Mouse (Mus musculus): ENCODE measurements around the gene Crybg1. TPM values are rescaled to one million over a fixed set of nuclear protein-coding genes. Genes with fewer than 3 reads are reported as not detected.
A peak's percentile ranks its signal among the peaks of the same experiment; 100 is the strongest.

Crybg1 gene
- polyA plus RNA-seq (2016; fragmentation: Nextera tagmentation; extraction: Ambion mirVana): 0.21 and 0.22 TPM in 2 replicates

DNA sequence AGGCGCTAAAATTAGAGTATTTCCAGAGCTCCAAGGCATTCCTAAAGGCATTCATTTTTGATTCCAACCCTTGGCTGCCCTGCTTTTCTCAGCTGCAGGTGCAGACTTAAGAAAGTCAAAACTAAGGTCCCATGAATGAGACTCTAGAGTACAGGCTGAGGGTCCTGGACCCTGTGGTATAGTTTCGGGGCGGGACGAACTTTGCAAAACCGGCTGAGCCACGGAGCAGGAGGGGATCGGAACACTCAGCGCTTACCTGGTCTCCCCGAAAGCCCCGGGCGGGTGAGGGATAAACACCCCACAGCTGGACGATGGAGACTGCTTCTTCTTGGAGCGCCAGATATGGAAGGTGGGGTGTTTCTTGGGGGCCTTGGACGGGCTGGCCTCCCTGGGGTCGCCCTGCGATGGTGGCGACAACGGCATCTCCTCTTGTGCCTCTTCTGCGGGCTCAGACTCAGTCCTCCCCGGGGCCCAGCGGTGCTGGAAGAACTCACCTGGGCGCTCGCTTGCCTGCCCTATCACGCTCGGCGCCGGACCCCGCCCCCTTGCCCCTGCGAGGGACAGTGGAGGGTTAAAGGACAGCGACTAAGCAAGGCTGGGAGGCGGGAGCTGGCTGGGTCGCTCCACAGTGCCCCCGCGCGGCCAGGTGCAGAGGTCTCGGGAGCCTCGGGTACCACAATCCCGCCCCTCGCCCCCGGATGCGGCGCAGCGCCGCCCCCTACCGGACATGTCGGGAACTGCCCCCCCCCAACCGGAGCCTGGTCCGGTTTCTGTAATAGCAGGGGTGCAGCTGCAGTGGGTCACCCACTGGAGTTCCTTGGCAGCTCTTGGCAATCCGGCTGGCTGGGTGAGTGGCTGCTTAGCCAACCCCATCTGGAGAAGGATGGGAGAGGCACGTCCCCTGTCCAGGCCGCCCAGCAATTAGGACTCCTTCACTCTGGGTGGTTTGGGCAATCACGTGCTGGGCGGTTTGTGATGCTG lies at the start of gene Crybg1:
Gene Crybg1 (minus strand): TSS at position 517 of the 981 bp plus-strand sequence.
- peaks cover 11% of the 10 kb centered on the region for H3K4me1 ChIP-seq (replicated peaks)
- H3K4me3 ChIP-seq: peak within 1 kb of the TSS; percentile 53
- DNase-seq (ENCODE audit: low spot score): peak; percentile 76
- H3K27me3 ChIP-seq (ENCODE audit: insufficient read depth, poor library complexity, severe bottlenecking): peaks cover 24% of the 10 kb centered on the region
- no peaks in the 10 kb centered on the region for H3K9me3 ChIP-seq
- H3K27ac ChIP-seq: no peak within 1 kb of the TSS
- no peaks in the 10 kb centered on the region for H3K36me3 ChIP-seq
- WGBS: 4% methylated on average over 53 of the region's 53 CpGs

DNA sequence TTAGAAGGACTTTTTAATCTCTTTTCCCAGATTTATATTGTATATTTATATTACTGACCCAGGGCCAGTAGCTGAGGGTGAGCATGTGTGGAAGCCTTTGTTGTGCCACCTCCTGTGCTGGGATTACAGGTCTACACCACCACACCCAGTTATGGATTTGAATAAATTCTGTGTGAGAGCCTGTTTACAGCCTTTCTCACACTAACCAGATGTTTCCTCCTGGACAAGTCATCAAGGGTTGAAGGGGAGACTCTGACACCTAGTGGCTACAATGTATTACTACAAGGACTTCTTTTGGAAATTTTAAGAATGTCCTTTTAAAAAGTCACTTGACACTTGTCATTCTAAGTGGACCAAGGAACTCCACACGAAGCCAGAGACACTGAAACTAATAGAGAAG lies 28.7 kb upstream of the Crybg1 start:
- WGBS: 0% methylated on average over 1 of the region's 1 CpGs
- Histone ChIP-seq H3K27me3 (ENCODE audit: insufficient read depth, poor library complexity, severe bottlenecking) (no peaks in the 10 kb centered on the region), H3K4me3 (no peak overlapping the region), H3K27ac (no peak overlapping the region), H3K4me1 (replicated peaks) (no peaks in the 10 kb centered on the region), H3K36me3 (no peaks in the 10 kb centered on the region), H3K9me3 (no peaks in the 10 kb centered on the region)
- no peak for DNase-seq (ENCODE audit: low spot score)

DNA sequence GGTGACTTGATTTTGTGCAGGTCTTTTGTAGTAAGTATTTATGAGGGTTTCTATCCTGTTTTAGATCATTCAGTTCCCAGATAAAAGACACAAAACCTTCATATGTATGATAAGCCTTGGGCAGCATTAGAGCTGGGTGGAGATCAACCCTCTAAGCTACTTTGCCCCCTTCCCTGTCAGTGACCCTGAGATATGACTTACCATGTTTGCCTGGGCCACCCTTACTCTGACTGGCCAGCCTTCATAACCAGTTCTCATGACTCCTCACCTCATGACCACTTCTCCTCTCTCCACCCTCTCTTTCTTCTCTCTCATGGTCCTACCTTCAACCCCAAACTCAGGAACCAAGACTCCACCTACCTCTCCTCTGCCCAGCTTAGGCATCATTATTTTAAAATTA lies 27.9 kb upstream of the Crybg1 start:
- Histone ChIP-seq H3K36me3 (no peaks in the 10 kb centered on the region), H3K27ac (no peak overlapping the region), H3K9me3 (no peaks in the 10 kb centered on the region), H3K4me3 (no peak overlapping the region), H3K4me1 (replicated peaks) (no peaks in the 10 kb centered on the region), H3K27me3 (ENCODE audit: insufficient read depth, poor library complexity, severe bottlenecking) (no peaks in the 10 kb centered on the region)
- no peak for DNase-seq (ENCODE audit: low spot score)

DNA sequence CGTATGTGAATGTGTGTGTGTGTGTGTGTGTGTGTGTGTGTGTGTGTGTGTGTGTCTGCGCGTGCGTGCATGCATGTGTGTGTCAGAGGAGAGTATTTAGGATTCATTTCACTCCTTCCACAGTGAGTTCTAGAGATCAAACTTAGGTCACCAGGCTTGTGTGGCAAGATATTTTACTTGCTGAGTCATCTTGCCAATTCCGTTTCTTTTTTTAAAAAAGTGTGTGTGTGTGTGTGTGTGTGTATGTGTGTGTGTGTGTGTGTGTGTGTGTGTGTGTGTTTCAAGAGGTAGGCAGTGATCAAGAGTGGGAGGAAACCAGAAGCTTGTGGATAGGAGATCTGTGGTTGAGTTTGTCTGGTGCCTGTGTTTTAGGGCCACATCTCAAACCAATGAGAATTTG lies 27.5 kb upstream of the Crybg1 start:
- Histone ChIP-seq H3K27ac (no peak overlapping the region), H3K9me3 (no peaks in the 10 kb centered on the region), H3K4me1 (replicated peaks) (no peaks in the 10 kb centered on the region), H3K27me3 (ENCODE audit: insufficient read depth, poor library complexity, severe bottlenecking) (no peaks in the 10 kb centered on the region), H3K4me3 (no peak overlapping the region), H3K36me3 (no peaks in the 10 kb centered on the region)
- DNase-seq (ENCODE audit: low spot score): no peak
- 92% methylated on average over 5 of the region's 5 CpGs for WGBS

DNA sequence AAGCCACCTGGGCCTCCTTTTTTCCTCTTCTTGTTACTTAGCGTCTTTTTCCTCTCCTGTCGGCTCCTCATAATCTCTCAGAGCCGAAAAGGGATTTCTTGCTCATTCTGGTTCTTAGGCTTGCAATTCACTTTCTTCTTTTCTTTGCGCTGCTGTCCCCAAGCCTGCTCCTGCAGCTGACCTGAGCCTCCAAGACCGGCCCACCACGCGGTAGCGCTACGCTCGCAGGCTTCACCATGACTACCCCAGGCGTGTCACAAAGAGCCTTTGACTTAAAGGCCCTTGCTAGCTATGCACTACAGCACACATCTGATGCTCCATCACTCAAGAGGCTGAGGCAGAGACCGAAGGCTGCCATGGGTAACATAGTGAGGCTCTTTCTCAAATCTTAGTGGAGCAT lies 21.5 kb upstream of the Crybg1 start:
- H3K27ac ChIP-seq: no peak overlapping the region
- H3K27me3 ChIP-seq (ENCODE audit: insufficient read depth, poor library complexity, severe bottlenecking): no peaks in the 10 kb centered on the region
- no peaks in the 10 kb centered on the region for H3K9me3 ChIP-seq
- no peaks in the 10 kb centered on the region for H3K36me3 ChIP-seq
- H3K4me3 ChIP-seq: no peak overlapping the region
- H3K4me1 ChIP-seq (replicated peaks): no peaks in the 10 kb centered on the region
- 83% methylated on average over 12 of the region's 12 CpGs for WGBS
- DNase-seq (ENCODE audit: low spot score): no peak

DNA sequence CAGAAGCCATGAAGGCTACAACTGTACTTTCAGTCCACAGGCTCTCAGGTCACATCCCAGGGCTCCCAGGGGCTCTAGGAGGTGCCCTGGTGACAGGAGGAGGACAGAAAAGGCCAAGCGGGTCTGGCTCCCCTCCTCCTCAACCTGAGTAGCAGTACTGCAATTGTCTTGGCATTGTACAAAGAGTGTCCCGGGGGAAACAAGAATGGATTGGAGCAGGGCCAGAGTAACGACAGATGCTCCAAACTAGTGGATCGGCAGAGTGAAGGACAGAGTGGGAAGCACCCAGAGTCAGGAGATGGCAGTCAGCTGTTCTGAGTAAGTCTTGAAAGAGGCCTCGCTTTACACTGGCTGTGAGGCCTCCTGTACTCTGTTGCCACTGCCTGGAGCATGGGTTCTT lies 18.4 kb upstream of the Crybg1 start:
- DNase-seq (ENCODE audit: low spot score): no peak
- no peak overlapping the region for H3K4me3 ChIP-seq

DNA sequence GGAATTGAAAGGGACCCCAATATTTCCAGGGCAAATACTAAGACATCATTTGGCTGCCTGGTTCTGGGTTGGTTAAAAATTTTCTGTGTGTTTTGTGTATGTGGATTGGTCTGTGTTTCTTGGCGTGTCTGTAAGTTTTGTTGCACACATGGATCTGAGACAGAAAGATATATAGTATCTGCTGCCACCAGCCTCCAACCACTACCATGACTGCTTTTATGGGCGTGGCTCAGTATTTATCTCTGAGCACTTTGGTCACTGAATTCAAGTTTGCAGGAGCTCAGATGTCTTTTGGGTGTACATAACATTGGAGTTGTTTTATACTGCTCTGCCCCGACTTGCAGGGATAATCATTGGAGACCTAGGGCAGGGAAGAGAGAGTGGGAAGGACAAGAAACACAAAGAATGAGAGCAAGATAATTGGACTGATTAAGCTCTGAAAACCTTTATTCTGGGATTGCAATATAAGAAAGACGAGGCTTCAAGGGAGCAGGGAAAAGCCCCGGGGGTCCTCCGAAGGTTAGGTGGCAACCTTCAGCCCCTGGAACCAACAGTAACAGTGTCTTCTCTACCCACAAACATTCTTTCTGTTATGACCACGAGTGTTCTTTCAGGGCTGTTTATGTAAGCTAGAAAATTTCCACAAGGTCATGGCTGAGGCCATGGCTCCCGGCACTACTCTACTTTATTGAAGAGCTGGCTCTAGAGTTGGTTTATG lies 15.8 kb upstream of the Crybg1 start:
- 84% methylated on average over 8 of the region's 8 CpGs for WGBS
- no peaks in the 10 kb centered on the region for H3K9me3 ChIP-seq
- no peak overlapping the region for H3K27ac ChIP-seq
- no peak overlapping the region for H3K4me3 ChIP-seq
- no peak for DNase-seq (ENCODE audit: low spot score)
- no peaks in the 10 kb centered on the region for H3K36me3 ChIP-seq
- H3K4me1 ChIP-seq (replicated peaks): no peaks in the 10 kb centered on the region
- no peaks in the 10 kb centered on the region for H3K27me3 ChIP-seq (ENCODE audit: insufficient read depth, poor library complexity, severe bottlenecking)

More for the DNA sequence above, 18.4 kb upstream of the Crybg1 start:
- no peak overlapping the region for H3K27ac ChIP-seq
- H3K27me3 ChIP-seq (ENCODE audit: insufficient read depth, poor library complexity, severe bottlenecking): no peaks in the 10 kb centered on the region
- no peaks in the 10 kb centered on the region for H3K36me3 ChIP-seq
- H3K4me1 ChIP-seq (replicated peaks): no peaks in the 10 kb centered on the region
- WGBS: 76% methylated on average over 5 of the region's 5 CpGs
- no peaks in the 10 kb centered on the region for H3K9me3 ChIP-seq

DNA sequence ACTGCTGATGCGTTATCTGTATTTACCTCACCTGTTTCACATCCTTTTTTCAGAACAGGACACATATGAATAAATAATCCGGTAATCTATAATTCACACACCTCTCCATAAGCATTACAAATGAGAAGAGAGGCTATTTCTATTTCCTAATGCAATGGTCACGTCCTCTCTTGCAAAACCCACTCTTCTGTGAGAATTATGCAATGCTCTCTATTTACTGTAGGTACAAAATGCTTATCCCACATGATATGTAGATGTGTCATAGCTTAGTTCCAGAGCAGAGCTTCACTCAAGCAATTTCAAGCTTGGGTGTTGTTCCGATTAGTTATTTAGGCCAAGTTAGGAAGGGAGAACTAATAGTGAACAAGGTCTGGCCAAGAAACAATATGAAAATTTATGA lies 14.4 kb upstream of the Crybg1 start:
- H3K9me3 ChIP-seq: no peaks in the 10 kb centered on the region
- no peak overlapping the region for H3K4me3 ChIP-seq
- no peak overlapping the region for H3K27ac ChIP-seq
- no peak for DNase-seq (ENCODE audit: low spot score)
- WGBS: 86% methylated on average over 4 of the region's 4 CpGs
- H3K36me3 ChIP-seq: no peaks in the 10 kb centered on the region
- no peaks in the 10 kb centered on the region for H3K27me3 ChIP-seq (ENCODE audit: insufficient read depth, poor library complexity, severe bottlenecking)
- H3K4me1 ChIP-seq (replicated peaks): no peaks in the 10 kb centered on the region

DNA sequence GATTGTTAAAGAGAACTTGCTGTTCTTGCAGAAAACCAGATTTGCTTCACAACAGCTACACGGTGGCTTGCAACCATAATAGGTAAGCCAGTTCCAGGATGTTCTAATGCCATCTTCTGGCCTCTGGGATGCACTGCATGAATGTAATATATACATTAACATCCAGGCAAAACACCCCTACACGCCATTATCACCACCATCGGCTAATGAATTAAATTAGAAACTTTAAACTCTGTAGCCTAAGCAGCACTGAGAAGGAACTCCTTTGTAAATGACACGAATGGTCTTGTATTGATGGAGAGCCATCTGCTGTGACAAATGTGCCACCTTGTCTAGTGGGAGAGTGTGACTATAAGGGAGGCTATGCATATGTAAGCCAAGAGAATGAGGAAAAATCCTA lies 11.5 kb upstream of the Crybg1 start:
- H3K27me3 ChIP-seq (ENCODE audit: insufficient read depth, poor library complexity, severe bottlenecking): no peaks in the 10 kb centered on the region
- H3K4me1 ChIP-seq (replicated peaks): no peaks in the 10 kb centered on the region
- no peaks in the 10 kb centered on the region for H3K9me3 ChIP-seq
- DNase-seq (ENCODE audit: low spot score): no peak
- no peak overlapping the region for H3K27ac ChIP-seq
- H3K4me3 ChIP-seq: no peak overlapping the region
- H3K36me3 ChIP-seq: no peaks in the 10 kb centered on the region
- WGBS: 61% methylated on average over 4 of the region's 4 CpGs

DNA sequence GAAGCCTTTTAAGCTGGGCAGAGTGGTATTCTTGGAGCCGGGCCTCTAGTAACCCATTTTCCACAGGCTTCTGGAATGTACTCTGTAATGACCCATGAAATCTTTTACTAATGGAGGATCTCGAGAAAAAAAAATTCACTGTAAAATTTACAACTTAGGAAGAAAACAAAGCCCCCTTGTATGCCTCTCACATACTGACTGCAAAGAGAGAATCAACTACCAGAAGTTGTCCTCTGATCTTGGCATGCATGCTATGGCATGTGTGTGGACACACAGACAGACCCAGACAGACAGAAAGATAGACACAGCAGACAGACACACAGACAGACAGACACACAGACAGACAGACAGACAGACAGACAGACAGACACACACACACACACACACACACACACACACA lies 8.8 kb upstream of the Crybg1 start:
- 78% methylated on average over 2 of the region's 2 CpGs for WGBS
- no peak for DNase-seq (ENCODE audit: low spot score)
- Histone ChIP-seq H3K27me3 (ENCODE audit: insufficient read depth, poor library complexity, severe bottlenecking) (no peaks in the 10 kb centered on the region), H3K4me3 (no peak overlapping the region), H3K4me1 (replicated peaks) (no peaks in the 10 kb centered on the region), H3K9me3 (no peaks in the 10 kb centered on the region), H3K36me3 (no peaks in the 10 kb centered on the region), H3K27ac (no peak overlapping the region)

DNA sequence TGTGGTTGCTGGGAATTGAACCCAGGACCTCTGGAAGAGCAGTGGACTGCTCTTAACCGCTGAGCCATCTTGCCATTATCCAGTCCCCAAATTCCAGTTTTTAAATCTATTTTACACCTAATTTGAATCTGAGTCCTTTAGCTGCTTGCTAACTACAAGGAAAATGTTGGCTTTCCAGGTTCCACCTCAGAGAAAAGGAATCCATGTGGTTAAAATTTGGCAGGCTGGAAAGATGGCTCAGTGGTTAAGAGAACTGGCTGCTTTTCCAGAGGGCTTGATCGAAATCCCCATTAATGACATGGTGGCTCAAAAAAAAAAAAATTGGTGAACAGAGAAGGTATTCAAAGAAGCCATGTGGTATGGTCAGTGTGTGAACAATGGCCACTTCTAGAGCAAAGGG lies 1.8 kb upstream of the Crybg1 start:
- Histone ChIP-seq H3K27me3 (ENCODE audit: insufficient read depth, poor library complexity, severe bottlenecking) (peaks cover 24% of the 10 kb centered on the region), H3K27ac (no peak overlapping the region), H3K4me1 (replicated peaks) (peaks cover 11% of the 10 kb centered on the region), H3K9me3 (no peaks in the 10 kb centered on the region), H3K4me3 (no peak overlapping the region), H3K36me3 (no peaks in the 10 kb centered on the region)
- DNase-seq (ENCODE audit: low spot score): no peak
- 92% methylated on average over 2 of the region's 2 CpGs for whole genome bisulfite sequencing

DNA sequence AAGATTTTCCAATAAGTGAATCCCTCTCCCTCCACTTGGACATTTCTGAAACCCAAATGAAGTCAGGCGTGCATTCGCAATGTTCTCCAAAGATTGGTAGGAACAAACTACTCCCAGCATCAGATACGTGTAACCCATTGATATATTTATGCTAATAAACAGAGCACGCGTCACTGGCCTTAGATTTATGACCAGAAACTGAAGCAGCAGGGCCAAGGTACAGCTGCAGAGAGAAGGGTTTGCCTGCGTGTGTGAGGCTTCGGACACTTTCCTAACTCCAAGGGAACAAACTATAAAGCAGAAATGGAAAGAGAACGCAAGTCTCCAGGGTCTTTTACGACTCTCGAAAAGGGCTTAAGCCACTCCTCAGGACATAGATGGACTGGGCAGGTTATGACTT lies 5.3 kb downstream of the Crybg1 start:
- Histone ChIP-seq H3K9me3 (no peaks in the 10 kb centered on the region), H3K4me3 (no peak overlapping the region), H3K27ac (no peak overlapping the region), H3K4me1 (replicated peaks) (peaks cover under 1% of the 10 kb centered on the region; the same call in 1 of the 2 replicates), H3K36me3 (no peaks in the 10 kb centered on the region), H3K27me3 (ENCODE audit: insufficient read depth, poor library complexity, severe bottlenecking) (peaks cover 9% of the 10 kb centered on the region)
- DNase-seq (ENCODE audit: low spot score): no peak
- WGBS: 93% methylated on average over 10 of the region's 10 CpGs

Data from hindbrain, embryonic 10.5 days (tissue).